Mouse (Mus musculus): ENCODE data around the gene Fam169b. TPM values are rescaled to one million over a fixed set of nuclear protein-coding genes. Genes with fewer than 3 reads are reported as not detected.
A peak's percentile ranks its signal among the peaks of the same experiment; 100 is the strongest.

The Fam169b gene
- polyA plus RNA-seq, 1 experiment, result 1.3 TPM

DNA sequence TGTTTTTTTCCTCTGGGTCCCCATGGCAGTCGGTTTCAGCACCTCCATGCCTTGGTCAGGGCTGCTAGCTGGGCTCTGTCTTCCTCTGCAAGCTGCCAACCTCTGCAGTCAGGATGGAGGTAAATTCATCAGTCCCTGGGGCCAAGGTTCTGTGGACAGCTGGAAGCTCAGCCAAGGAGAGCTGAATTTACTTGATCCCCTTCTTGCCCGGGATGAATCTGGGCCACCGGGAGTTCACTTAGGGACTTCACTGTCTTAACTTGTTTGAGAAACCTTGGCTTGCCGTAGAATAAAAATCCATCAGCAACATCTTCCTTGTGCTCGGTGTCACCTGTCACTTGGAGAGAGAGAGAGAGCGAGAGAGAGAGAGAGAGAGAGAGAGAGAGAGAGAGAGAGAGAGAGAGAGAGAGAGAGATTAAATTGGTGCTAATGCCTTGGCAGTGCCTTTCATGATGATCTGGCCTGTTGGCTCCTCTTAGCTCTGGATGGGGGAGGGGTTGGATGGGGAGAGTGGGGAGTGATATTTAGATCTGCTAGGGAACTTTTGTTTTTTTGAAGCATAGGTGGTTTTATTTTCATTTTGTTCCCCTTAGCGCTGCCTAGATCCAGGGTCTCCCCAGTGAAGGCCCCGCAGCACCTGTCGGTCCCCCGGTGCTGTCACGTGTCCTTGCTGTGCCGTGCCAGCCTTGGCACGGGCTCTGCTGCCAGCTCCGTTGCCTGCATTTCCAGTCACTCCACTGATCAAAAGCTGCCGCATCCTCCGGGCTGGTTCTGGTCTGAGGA, 44.6 kb downstream of the Fam169b start:
- no peak for DNase-seq (ENCODE audit: low spot score)

DNA sequence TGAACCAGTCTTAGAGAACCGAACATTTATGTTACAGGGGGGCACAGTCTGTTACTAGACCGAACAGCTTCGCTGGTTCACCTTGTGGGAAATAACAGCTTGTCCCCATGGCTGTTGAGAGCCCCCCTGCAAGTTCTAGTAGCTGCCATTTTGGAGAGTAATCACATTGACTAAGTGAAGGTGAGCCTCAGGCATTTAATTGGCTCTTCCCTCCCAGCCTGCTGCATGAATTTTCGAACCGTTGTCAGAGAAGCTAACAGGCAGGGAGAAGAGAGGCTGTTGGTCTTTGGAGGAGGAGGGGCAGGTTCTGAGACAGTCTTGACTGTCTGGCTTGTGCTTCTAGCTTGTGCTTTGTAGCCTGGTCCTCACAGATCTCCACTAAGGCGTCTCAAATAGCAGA, 45.3 kb downstream of the Fam169b start:
- DNase-seq (ENCODE audit: low spot score), result no peak

DNA sequence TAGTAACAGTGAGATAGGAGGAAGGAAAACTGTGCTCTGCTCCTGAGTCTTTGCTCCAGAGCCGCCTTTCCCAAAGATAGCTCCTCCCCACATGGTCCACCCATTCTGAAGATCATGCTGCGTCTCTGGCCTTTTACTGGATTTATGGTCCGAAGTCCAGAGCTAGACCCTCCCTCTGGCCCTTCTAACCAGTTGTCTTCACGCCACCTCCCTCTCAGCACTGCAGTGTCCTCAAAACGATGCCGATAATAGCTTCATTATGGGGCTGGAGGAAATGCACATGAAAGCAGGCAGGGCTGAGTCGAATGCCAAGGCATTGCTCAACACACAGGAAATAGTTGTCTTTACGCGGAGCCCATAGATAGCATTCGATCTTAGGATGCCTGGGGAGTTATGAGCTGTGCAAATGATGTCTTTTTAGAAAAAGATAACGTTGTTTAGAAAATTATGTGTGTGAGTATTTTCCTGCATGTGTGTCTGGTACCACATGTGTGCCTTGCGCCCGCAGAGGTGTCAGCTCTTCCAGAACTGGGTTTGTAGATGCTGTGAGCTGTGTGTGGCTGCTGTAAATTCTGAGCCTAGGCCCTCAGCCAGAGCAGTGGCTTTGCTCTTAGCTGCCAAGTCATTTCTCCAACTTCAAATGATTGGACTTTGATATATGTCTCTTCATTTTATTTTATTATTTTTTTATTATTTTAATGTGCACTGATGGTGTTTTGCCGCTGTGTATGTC, 46.6 kb downstream of the Fam169b start:
- DNase-seq (ENCODE audit: low spot score), result no peak

DNA sequence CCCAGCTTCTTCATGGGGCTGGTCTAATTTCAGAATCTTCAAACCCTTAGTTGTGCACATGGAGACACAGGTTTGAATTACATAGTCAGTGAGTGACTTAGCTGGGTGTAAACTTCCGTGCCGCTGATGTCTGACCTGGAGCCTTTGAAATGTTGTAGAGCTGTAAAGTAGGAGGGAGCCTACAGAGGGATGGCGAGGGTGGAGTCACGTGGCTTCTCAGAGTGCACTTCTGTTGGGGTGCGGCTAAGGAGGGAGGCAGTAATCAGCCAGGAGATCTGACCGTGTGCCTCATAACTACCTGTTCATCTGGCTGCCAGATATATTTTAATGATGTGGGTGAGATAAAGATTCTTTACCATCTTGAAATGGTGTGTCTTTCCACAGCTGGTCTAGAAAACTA, 49.4 kb downstream of the Fam169b start:
- DNase-seq (ENCODE audit: low spot score), result no peak

DNA sequence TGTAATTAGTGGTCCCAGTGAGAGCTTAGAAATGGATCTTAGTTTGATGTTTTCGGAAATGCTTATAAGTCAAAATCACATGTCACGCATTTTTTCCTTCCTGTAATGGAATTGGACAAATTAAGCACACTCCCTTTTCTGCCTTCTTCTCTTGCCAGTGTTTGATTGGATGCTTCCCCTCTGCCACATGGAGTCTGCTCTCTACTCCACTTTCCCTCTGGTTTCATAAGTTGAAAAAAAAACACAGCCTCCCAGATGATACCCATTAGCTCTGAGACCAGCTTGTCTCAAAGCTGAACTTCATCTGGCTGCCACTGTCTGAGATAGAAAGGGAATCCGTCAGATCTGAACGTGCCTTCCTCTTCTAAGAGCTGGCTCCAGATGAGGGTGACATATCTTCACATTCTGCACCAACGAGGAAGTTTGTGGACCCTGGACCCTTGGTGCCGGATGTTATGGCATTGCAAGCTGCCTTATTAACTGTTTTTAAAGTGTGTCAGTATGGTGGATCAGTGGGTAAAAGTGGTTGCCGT, 52.6 kb downstream of the Fam169b start:
- DNase-seq (ENCODE audit: low spot score), result no peak

DNA sequence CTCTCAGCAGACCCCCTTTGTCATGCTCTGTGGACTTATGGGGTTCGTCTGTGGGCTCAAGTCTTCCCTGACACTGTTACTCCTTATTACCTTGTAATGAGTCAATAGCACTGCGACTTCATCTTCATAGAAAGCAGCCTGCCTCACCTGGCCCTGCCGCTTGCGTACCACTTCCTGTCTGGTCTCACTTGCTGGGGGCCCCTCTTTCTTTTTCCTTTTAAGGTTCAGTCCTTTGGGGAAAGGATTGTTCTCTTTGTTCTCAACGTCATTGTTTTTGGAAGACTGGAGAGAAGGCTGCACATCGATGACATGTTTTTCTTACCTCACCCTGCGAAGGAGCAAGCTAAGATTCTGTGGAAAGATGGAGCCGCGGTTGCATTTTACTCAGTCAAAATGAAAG, 55.4 kb downstream of the Fam169b start:
- DNase-seq (ENCODE audit: low spot score), result no peak

DNA sequence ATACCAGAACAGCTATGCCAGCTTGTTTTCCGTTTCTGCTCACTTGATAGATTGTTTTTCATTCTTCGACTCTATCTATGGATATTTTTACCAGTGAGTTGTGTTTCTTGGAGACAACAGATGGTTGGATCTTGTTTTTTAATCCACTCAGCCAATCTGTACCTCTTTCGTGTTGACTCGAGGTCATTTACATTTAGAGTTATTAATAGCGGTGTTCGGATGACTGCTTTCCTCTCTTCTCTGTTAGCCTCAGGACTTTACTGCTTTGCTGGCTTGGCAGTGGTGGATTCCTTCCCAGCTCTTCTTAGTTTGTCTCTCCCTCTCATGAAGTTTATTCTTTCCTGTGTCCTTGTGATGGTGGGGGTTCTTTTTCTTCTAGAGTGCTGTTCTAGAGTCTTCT, 59.2 kb downstream of the Fam169b start:
- DNase-seq (ENCODE audit: low spot score), result no peak

DNA sequence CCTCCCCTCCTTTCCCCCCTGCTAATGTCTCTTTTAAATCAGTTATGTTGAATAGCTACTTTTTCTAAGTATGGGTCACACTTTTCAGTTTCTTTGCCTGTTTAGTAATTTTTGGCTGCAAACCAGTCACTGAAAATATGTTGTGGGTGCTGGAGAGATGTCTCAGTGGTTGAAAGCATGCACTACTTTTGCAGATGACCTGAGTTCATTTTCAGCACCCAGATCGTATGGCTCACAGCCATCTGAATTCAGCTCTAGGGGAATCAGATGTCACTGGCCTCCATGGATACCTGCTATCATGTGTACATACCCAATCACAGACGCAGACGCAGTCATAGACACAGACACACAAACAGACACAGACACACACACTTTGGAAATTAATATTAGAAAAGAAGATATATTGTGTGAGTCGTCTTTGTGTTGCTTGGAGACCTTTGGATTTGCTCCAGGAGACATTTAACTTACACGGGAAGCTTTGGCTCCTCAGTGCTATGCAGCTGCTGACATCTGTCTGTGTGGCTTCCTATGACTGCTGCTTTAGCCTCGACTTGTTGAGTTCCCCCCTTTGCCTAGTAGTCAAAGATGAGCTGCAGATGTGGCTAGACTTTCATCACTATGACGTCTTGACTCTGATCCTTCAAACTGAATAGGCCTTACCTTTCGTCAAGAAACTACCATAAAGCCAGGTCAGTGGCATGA, 63.6 kb downstream of the Fam169b start:
- DNase-seq (ENCODE audit: low spot score), result no peak

DNA sequence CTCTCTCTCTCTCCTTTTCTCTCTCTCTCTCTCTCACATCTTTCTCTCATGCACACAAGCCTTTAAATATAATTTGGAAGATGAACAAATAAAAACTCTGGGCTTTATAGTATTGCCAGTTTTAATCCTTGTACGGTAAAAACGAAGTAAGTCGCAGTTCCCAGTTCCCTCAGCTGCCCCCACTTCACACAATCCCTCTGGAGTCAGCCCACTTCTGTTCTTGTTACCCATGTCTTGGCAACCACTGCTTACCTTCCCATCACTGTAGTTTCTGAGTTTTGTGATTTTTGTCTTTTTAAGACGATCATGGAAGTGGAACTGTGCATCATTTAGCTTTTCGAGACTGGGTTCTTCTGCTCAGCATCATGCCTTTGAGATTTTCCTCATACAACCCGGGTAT, 65.0 kb downstream of the Fam169b start:
- DNase-seq (ENCODE audit: low spot score), result no peak

DNA sequence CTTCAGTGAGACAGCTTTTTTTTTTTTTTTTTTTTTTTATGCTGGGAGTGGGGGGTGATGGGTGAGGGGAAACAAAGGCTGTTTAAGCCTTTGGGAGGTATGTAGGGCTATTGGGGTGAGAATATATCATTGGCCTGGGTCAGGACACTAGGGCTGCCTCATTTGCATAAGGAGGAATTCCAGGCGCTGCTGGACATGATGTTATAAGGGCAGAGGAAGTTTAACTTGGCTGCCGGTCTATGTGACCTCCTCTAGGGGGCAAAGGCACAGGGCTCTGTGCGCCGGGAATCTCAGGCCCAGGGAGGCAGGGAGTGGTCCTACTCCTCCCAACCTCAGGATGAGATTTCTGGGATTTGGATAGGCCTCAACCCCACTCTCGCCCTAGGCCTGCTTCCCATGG, 70.9 kb downstream of the Fam169b start:
- no peak for DNase-seq (ENCODE audit: low spot score)

DNA sequence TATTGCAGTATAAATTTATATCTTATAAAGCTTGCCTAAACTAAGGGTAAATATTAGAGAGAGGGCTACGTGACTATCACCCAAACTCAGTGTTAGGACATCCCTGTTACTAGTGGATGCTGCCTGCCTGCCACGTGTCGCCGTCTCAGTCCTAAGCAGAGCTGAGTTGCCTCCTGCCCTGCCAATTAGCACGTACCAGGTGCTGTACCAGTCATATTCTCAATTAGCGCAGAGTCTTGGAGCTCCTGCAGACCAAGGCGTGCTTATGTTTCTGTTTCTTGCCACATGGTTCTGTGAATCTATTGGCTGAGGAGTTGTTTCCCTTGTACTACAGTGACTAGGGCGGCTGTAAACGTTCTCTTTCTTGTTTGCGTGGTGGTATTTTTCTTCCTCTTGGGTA, 72.3 kb downstream of the Fam169b start:
- no peak for DNase-seq (ENCODE audit: low spot score)

DNA sequence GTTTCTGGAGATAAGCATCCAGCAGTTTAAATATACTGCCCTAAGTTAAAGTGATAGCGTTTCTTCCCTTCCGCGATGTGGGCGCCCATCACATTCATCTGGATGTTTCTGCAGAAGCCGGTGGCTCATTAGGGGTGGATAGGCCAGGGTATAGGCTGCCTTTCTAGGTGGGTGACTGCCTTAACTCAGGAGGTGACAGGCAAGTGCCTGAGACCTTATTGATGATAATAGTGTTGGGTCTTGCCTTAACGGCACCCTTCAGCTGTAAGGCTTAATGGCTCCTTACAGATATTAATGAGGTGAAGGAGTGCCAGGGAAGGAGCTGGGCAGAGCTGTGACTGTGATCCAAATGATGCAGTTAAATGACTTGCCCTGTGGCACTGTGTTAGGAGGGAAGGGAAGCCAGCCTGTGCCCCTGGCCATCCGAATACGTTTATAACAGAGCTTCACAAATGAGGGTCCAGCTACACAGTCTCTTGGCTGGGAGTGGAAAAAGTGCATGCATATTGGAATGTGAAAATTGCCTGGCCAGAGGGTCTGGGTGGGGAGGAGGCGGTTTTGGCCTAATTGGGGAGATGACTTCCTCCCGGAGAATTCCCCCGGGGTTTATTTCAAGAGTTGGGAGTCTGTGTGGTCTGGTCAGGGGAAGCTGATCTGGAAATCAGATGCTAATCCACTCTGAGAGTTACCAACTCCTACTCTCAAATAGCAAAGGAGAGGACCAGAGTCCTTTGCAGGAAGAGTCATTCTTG, 81.9 kb downstream of the Fam169b start:
- no peak for DNase-seq (ENCODE audit: low spot score)

DNA sequence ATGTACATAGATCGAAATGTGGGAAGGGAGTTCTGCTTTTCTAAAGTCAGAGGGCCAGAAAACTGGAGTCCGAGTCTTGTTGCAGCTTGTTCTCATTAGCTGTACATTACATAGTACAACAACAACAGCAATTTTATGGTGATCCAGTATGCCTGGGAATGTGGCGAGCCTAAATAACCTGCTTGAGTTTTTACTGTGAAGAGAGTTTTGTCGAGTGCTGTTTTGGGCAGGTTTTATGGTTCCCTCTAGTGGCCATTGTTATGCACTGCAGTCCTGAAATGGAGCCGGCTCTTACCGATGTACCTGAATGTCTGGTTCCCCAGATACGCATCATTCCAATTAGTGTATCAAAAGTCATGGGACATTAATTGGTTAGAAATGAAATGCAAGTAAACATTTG, 83.8 kb downstream of the Fam169b start:
- DNase-seq (ENCODE audit: low spot score), result no peak

DNA sequence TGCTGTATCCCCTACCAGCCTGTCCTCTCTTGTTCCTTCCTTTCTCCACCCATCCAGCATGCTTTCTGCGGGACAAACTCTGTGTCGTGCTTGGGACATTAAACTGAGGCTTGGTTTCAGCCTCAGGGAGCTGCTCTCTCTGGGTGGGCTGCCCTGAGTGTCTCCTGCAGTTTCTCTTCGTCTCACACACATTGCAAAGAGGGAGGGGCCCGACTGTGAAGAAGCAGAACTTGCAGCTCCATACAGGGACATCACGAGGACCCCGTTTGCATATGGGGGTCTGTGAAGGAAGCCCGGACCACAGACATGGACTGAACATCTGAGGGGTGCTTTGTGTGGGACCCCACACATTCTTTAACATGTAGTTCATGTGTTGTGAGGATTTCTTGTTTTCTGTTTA, 89.0 kb downstream of the Fam169b start:
- DNase-seq (ENCODE audit: low spot score), result no peak

DNA sequence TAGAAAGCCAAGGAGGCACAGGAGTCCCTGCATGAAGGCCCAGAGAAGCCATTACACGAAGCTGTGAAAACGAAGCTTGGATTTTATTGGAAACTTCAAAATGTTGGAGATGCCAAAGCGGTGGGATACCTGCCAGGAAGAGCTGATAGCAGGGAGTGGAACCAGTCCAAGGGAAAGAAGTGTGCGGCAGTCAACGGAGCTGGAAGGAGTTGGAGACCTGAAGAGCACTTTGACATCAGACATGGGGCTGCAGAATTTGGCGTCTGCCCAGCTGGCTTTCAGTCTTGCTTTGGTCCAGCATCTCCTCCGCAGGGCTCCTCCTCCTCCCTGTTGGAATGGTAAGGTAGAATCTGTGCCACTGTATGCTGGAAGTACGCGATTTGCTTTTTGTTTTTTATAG, 92.1 kb downstream of the Fam169b start:
- DNase-seq (ENCODE audit: low spot score), result no peak

DNA sequence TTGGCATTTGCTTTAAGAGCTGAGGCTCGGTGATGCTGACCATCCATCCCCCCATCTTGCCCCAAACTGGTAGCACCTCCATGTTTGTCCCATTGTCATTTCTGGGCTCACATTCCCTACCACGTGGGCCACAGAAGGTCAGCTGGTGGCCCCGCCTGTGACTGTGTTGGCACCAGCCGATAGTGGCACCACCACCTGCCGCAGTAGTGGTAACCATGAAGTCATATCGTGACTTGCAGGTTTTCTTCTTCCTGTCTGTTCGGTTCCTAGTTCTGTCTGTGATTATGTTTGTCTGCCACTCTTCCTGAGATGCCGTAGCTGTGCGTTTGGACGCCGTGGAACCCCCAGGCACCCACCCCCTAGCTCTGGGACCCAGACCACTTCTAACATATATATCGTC, 95.3 kb downstream of the Fam169b start:
- no peak for DNase-seq (ENCODE audit: low spot score)

DNA sequence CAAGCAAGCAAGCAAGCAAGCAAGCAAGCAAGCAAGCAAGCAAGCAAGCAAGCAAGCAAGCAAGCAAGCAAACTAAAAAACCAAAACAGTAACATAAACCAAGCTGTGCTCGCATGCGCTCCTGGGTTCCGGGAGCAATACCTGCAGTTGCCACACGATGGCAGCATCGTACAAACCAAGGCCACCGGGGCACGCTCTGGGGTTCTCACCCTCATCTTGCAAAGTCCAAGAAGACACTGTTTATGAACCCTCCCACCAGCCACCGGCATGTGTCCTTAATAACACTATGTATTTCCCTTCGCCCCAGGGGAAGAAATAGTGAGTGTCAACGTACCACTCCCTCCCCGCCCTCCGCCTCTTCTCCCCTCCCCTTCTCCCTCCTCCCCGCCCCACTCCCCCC, 96.1 kb downstream of the Fam169b start:
- DNase-seq (ENCODE audit: low spot score), result peak; percentile 53

DNA sequence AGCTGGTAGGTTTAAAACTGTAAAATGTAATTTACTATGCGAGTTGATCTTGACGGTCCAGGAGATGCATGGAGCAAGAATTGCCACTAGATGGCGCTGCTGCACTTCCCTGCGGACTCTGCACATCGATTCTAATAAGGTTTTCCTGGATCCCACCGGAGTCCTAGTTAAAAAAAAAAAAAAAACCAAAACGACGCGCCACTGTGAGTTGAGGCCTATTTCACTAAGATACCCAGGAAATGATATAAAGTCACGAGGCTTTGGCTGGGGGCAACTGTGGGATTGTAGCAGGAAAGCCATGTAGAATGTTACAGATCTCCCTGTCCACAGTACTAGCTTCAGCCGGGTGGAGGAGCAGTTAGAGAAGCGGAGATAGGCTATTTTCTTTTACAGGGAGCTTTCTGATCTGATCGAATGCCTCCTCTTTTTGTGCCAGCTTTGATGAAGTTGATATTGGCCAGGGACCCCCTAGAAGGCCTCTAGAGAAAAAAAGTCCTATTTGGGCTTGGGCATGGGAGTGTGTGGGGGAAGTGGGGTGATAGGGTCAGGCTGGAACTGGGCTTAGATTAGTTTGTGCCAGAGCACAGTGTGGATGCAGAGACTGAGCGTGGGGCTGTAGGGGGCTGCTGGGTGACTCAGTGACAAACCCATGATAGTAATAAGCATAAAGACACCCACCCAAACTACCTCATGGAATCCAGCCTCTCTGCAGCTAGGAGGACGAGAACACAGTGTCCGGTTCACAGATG, 100.6 kb downstream of the Fam169b start:
- no peak for DNase-seq (ENCODE audit: low spot score)

DNA sequence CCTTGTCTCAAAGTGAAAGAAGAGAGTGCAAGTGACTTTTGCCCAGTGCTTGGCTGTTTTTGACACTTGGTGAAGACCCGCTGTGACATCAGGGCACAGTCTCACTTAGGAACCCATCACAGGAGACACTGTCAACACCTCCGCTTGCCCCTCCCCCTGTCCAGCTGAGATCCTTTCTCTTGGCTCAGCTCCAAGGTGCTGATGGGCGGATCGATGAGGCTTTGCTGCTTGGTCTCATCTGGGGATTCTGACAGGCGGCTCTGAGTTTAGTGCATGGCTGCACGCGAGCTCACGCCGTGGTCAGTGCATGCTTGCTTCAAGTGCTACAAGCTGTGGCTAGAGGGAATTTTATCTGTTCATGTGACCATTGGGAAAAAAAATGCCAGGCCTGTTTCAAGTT, 108.5 kb downstream of the Fam169b start:
- no peak for DNase-seq (ENCODE audit: low spot score)

DNA sequence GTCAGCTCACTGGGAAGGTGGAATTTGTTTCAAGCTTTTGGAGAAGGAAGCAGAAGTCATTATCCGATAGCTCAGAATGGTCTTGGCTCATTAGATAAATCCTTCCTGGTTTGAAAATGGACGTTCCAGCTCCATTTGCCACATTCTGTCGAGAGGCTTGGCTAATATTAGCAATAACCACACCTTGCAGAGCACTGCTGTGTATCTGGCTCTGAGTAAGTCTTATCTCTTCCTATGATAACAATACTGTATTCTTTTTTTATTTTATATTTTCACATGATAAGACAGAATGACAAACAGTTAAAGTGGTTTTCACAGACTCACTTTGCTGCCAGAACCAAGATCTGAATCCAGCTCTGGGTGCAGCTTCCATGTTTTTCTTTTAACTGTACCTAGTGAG, 113.1 kb downstream of the Fam169b start:
- DNase-seq (ENCODE audit: low spot score), result no peak

DNA sequence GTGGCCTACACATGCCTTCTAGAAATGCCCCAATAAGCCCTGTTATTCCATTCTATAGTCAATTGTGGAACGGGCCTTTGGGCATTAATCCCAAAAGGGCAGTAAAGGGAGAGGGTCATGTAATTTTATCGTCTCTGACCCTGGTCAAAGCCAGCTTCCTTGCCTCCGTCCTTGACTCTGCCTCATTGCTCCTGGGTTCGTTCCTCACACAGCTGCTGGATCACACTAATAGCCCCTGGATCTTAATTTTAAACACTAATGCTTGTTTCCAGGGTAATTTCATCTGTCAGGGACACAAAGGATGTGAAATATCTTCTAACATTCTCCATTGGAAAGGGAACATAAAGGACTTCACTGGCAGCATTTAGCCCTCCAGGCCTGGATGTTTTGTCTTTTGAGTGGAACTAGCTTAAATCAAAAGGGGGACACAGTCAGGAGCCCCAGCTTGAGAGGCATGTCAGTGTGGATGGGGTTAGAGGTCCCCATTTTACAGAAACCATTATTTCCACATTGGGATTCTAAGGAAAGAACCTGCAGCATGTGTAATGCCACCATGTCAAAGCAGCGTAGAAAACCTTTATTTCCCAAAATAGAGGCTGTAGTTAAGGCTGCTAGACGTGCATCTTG, 122.2 kb downstream of the Fam169b start:
- no peak for DNase-seq (ENCODE audit: low spot score)

Measured in urinary bladder, adult 2 months (tissue).